Mouse (Mus musculus) embryonic facial prominence, embryonic 12.5 days (tissue): Measurements from ENCODE around the gene Morc3. TPM values are rescaled to one million over a fixed set of nuclear protein-coding genes. Genes with fewer than 3 reads are reported as not detected.
A peak's percentile ranks its signal among the peaks of the same experiment; 100 is the strongest.

Source experiments
- ATAC-seq: fragments of 200-750 bp; cut with Nextera tagmentation; 2 replicates; pipeline ENCODE4 v1.8.0; 2017; ENCODE audit not compliant: insufficient number of reproducible peaks, insufficient read depth, low FRiP score, low TSS enrichment
- H3K27ac ChIP-seq: fragments of 300-500 bp; sonication (generic); 2 replicates; pipeline ENCODE4 v1.5.1; 2016; ENCODE audit warnings: mild to moderate bottlenecking
- H3K27me3 ChIP-seq: fragments of 300-500 bp; sonication (generic); 2 replicates; pipeline ENCODE4 v1.6.1; 2016; ENCODE audit warnings: mild to moderate bottlenecking, moderate library complexity
- H3K36me3 ChIP-seq: fragments of 300-500 bp; sonication (generic); 2 replicates; pipeline ENCODE4 v1.6.1; 2016; ENCODE audit warnings: mild to moderate bottlenecking
- H3K4me1 ChIP-seq: fragments of 300-500 bp; sonication (generic); 2 replicates; pipeline ENCODE4 v1.6.1; 2016
- H3K4me2 ChIP-seq: fragments of 300-500 bp; sonication (generic); replicated peaks from 2 replicates; pipeline ENCODE4 v1.6.1; 2016; ENCODE audit warnings: mild to moderate bottlenecking, moderate library complexity
- H3K4me3 ChIP-seq: fragments of 300-500 bp; sonication (generic); 2 replicates; pipeline ENCODE4 v1.5.1; 2016; ENCODE audit warnings: mild to moderate bottlenecking
- H3K9ac ChIP-seq: fragments of 300-500 bp; sonication (generic); 2 replicates; pipeline ENCODE4 v1.6.1; 2016; ENCODE audit warnings: mild to moderate bottlenecking, moderate library complexity
- H3K9me3 ChIP-seq: fragments of 300-500 bp; sonication (generic); 2 replicates; pipeline ENCODE4 v1.6.1; 2016; ENCODE audit warnings: mild to moderate bottlenecking, moderate library complexity
- WGBS: fragments of 180-500 bp; shearing (Covaris S2); methylation state at CpG from one replicate; pipeline ENCODE4 v1.1.7; 2016; 5-methylcytosine and 5-hydroxymethylcytosine counted together
- polyA plus RNA-seq: library from polyadenylated mRNA; unstranded; fragments of >200 nt; fragmentation: Nextera tagmentation; extraction: Ambion mirVana; gene quantifications from 2 replicates; pipeline ENCODE4 v1.2.1, GENCODE M21; 2016

Gene Morc3
- polyA plus RNA-seq, 1 experiment from 2014 or later: 42.3 TPM

DNA sequence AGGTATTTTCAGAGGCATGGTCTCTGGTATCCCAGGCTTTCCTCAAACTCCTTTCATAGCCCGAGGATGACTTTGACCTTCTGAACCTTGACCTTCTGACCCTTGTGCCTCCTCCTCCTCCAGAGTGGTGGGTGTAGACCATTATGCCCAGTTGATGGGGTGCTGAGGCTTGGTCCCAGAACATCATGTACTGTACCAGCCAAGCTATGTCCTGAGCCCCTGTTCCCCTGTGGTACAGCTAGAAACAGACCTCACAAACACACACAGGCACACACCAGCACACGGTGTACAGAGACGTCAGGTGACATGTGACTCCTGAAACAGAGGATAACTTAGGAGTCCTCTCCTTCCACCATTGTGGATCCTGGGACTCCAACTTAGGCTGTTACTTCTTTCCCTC is 80.9 kb downstream of the Morc3 start:
- no peak for ATAC-seq
- Histone ChIP-seq H3K4me2 (no peak overlapping the region), H3K4me1 (no peaks in the 10 kb centered on the region), H3K27me3 (no peaks in the 10 kb centered on the region), H3K36me3 (no peaks in the 10 kb centered on the region), H3K27ac (no peak overlapping the region), H3K9ac (no peak overlapping the region), H3K4me3 (no peak overlapping the region), H3K9me3 (no peaks in the 10 kb centered on the region)
- WGBS: 62% methylated on average over 3 of the region's 3 CpGs

DNA sequence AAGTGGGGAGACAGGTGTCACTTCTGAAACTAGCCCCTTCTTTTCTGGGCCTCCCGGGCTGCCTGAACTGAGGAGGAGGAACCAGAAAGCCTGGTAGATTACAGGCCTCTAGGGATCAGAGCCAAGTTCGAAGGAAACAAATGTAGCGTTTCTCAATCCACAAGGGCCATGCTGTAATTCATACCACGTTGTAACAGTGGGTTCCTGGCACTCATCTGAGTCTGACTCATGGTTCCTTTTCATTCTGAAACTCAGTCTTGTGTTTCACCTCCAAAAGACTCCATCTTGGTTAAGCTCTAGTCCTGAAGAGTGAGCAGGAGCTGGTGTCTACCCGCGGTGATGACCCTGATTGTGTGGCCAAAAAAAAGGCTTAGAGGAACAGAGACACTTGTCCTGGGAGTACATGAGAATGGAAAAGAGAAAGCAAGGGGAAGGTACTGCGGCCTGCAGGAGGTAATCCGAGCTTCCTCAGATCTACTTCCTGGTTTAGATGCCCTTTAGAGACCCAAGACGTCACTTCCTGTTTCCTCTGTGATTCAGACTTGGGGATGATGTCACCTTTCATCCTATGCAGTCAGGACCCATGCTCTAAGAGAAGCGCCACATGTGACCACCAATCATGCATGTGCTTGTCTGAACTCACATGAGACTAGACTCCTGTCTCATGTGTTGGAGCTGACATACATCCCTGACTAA is 82.1 kb downstream of the Morc3 start:
- ATAC-seq: no peak
- no peaks in the 10 kb centered on the region for H3K36me3 ChIP-seq
- no peaks in the 10 kb centered on the region for H3K27me3 ChIP-seq
- 73% methylated on average over 10 of the region's 10 CpGs for WGBS
- H3K4me3 ChIP-seq: no peak overlapping the region
- no peak overlapping the region for H3K4me2 ChIP-seq
- peaks cover 9% of the 10 kb centered on the region for H3K4me1 ChIP-seq
- no peak overlapping the region for H3K9ac ChIP-seq
- H3K9me3 ChIP-seq: no peaks in the 10 kb centered on the region
- H3K27ac ChIP-seq: no peak overlapping the region

DNA sequence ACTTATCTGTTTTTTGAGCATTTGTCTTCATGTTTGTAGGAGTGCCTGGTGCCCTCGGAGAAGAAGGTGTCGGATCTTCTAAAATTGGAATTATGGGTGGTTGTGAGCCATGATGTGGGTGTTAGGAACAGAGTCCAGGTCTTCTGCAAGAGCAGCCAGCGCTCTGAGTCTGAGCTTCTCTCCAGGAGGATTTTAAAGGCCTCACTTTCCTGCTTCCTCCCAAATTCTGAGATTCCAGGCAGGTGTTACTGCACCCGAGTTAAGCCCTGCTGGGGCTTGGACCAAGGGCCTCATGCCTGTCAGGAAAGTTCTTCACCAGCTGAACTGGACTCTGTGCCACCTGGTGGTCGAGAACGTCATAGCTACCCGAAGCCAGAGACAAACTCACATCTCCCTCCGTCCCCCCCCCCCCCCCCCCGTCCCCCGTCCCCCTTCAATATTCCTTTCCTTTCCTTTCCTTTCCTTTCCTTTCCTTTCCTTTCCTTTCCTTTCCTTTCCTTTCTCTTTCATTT is 83.5 kb downstream of the Morc3 start:
- Histone ChIP-seq H3K9me3 (no peaks in the 10 kb centered on the region), H3K27ac (no peak overlapping the region), H3K9ac (no peak overlapping the region), H3K4me1 (peaks cover 9% of the 10 kb centered on the region), H3K36me3 (no peaks in the 10 kb centered on the region), H3K4me3 (no peak overlapping the region), H3K4me2 (no peak overlapping the region), H3K27me3 (no peaks in the 10 kb centered on the region)
- no peak for ATAC-seq
- WGBS: 32% methylated on average over 10 of the region's 10 CpGs

DNA sequence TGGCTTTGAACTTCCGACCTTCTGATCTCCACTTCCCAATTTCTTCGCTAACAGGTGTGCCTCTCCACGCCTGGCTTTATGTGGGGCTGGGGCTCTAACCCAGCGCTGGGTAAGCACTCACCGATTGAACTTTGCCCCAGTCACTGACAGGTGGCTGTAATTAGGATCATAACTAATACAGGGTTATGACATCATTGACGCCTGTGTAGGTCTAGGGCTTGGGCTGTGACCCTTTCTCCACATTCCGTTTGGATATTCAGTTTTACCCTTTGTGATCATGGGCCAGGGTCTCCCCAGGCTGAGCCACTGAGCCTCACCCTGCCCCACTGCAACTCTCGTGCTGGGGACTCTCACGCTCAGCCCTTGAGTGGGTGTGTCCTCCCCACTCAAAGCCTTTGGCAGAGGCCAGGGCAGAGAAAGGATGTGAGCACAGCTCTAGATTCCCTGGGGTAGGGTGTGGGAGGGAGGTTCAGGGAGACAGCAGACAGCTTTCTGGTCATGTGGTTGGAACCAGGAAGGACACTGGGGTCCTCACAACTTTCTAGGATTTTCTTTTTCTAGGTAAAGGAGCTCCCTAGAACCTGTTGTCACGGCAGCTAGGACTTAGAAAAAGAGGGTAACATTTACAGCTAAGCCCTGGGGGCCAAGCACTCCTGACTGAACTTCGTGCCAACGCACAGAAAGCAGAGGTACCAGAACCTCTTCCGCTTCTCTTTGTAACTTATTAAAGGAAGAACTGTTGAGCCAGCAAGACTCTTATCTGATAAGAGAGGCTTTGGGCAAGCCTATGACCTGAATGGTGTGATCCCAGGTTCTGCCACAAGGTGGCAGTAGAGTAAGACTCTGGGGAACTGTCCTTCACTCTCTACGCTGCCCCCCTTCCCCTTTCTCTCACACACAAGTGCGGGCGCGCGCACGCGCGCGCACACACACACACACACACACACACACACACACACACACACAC is 86.1 kb downstream of the Morc3 start:
- no peak overlapping the region for H3K27ac ChIP-seq
- H3K4me3 ChIP-seq: peak overlapping the region; percentile 12; the same call in 1 of the 2 replicates
- no peak for ATAC-seq

DNA sequence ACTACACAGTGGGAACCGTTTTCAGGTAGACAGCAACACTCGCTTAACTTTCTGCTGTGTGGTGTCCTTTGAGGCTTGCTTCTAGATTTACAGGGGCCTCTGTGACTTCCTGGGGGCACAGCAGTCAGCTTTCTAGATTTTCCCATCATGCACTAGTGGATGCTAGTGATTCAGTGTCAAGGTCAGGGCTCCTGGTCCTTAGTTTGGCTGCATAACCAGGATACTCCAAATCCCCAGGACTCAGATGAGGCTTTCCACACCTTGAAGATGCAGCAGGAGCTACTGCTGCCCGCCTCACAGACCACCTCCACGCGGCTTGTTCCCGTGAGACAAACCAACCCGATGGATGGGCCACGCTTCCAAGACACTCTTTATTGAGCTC is 86.7 kb downstream of the Morc3 start:
- no peaks in the 10 kb centered on the region for H3K27me3 ChIP-seq

More for the DNA sequence above, 86.1 kb downstream of the Morc3 start:
- Histone ChIP-seq H3K9me3 (no peaks in the 10 kb centered on the region), H3K9ac (no peak overlapping the region; the same call in 1 of the 2 replicates), H3K4me2 (peak overlapping the region; percentile 41), H3K4me1 (peaks cover 9% of the 10 kb centered on the region), H3K36me3 (no peaks in the 10 kb centered on the region), H3K27me3 (no peaks in the 10 kb centered on the region)
- WGBS: 30% methylated on average over 22 of the region's 22 CpGs

DNA sequence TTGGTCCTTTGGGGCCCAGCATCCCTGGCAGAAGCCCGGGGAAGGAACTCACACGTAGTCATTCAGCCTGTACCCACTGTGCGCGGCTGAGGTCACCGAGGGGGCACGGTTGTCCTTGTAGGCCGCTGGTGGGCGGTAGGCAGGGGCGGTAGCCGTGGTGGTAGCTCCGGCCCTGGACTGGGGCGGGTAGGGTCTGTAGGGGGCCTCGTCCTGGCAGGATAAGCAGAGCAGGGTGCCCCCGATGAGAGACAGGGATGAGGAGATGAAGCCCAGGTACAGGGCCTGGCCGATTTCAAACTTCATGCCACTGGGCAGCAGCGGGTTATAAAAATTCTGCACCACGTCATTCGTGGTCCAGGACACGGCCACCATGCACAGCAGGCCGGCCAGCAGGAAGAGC is 87.3 kb downstream of the Morc3 start:
- Histone ChIP-seq H3K4me3 (no peak overlapping the region), H3K4me2 (no peak overlapping the region), H3K36me3 (no peaks in the 10 kb centered on the region), H3K27ac (no peak overlapping the region), H3K27me3 (no peaks in the 10 kb centered on the region), H3K9ac (no peak overlapping the region), H3K9me3 (no peaks in the 10 kb centered on the region), H3K4me1 (peaks cover 9% of the 10 kb centered on the region)
- 77% methylated on average over 20 of the region's 20 CpGs for whole genome bisulfite sequencing
- ATAC-seq: 0 out of 2 replicates have a peak, but pooled peaks have one; percentile 16

More for the DNA sequence above, 86.7 kb downstream of the Morc3 start:
- no peak overlapping the region for H3K27ac ChIP-seq
- H3K4me1 ChIP-seq: peaks cover 9% of the 10 kb centered on the region
- ATAC-seq: no peak
- no peaks in the 10 kb centered on the region for H3K9me3 ChIP-seq
- H3K4me2 ChIP-seq: peak overlapping the region; percentile 41
- WGBS: 63% methylated on average over 8 of the region's 8 CpGs
- no peaks in the 10 kb centered on the region for H3K36me3 ChIP-seq
- H3K9ac ChIP-seq: no peak overlapping the region; the same call in 1 of the 2 replicates
- peak overlapping the region; percentile 12; the same call in 1 of the 2 replicates for H3K4me3 ChIP-seq

DNA sequence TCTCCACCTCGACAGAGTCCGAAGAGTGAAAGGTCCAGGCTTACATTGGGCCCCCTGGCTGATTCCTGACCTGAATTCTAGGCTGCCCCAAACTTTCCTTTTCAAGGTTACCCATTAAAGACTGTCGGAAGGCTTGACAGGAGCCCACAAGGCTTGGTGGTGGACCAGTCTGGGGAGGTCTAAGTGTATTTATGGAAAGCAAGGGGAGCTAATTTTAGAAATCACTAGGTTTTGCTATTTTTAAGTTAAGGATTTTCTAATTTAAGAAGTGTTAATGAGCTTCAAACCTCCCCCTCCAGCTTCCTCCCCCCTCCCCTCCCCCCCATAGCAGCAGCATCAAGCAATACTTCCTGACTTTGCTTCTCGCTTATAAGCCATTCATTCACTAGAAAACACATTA is 88.8 kb downstream of the Morc3 start:
- Histone ChIP-seq H3K9me3 (no peaks in the 10 kb centered on the region), H3K4me2 (no peak overlapping the region), H3K27me3 (no peaks in the 10 kb centered on the region), H3K27ac (no peak overlapping the region), H3K36me3 (no peaks in the 10 kb centered on the region), H3K4me1 (peaks cover 9% of the 10 kb centered on the region), H3K9ac (no peak overlapping the region), H3K4me3 (no peak overlapping the region)
- ATAC-seq: no peak
- WGBS: 75% methylated on average over 4 of the region's 4 CpGs

DNA sequence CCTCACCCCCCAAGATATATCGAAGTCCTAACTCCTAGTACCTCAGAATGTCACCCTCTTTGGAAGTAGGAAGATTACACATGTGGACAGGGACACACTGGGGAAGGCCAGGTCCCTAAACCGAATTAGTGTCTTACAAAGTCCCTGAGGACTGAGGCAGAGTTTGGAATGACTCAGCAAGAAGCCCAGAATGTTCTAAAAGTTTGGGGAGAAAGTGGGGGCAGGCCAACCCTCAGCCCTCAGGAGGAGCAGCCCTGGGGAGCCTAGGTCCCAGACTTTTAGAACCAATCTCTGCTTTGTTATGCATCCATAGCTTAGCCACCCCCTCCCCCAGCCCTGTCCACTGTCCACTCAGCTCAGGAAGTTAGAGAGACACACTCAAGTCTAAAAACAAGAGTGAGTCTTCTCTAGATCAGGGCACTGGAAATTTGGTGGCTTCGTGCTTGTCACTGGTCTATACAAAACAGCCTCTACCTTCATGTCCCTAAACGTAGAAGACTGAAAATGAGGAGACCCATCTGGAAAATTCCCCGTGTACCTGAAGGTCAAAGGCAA is 91.0 kb downstream of the Morc3 start:
- Histone ChIP-seq H3K27me3 (no peaks in the 10 kb centered on the region), H3K9me3 (no peaks in the 10 kb centered on the region), H3K4me2 (no peak overlapping the region), H3K4me1 (peaks cover 9% of the 10 kb centered on the region), H3K27ac (no peak overlapping the region), H3K9ac (no peak overlapping the region), H3K36me3 (no peaks in the 10 kb centered on the region), H3K4me3 (no peak overlapping the region)
- no peak for ATAC-seq
- 74% methylated on average over 5 of the region's 5 CpGs for WGBS

DNA sequence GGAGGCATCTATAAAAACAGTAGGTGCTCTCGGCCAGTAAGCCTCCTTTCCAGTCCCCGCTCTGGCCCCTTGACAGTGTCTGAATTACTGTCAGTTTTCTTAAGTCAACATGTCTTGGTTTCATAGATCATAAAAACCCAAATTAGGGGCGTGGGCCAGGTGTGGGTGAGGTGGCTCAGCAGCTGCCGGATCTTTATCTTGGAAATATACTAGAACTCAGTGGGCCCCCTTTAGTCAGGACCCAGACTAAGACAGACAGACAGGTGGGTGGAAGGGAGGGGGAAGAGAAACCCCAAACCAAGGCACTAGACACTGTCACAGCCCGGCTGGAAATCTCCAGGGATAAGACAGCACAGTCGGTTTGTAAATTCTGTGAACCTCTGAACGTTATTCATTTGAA is 91.9 kb downstream of the Morc3 start:
- Histone ChIP-seq H3K36me3 (no peaks in the 10 kb centered on the region), H3K27ac (no peak overlapping the region), H3K4me1 (no peaks in the 10 kb centered on the region), H3K9me3 (no peaks in the 10 kb centered on the region), H3K27me3 (no peaks in the 10 kb centered on the region), H3K4me3 (no peak overlapping the region), H3K9ac (no peak overlapping the region), H3K4me2 (no peak overlapping the region)
- 71% methylated on average over 7 of the region's 7 CpGs for WGBS
- no peak for ATAC-seq
